Mouse (Mus musculus): ENCODE measurements around the gene Spin1.
A peak's percentile ranks its signal among the peaks of the same experiment; 100 is the strongest.

The Spin1 gene

DNA sequence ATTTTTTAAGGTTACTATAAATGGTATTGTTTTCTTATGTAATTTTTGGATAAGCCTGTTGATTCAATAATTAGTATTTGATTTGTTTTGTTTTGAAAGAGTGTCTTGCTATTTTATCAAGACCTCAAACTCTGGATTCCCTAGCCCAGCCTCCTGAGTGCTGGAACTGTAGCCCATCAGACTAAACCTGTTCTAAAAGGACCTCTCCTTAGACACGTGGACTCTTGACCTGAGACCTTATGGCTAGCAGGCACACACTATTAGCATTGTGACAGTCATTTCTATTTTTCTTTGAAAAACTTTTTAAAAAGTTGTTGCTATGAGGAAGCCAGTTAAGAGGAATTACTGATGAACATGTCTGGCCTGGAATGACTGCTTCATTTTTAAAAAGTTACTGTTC, 46.4 kb downstream of the Spin1 start:
- DNase-seq, result no peak

DNA sequence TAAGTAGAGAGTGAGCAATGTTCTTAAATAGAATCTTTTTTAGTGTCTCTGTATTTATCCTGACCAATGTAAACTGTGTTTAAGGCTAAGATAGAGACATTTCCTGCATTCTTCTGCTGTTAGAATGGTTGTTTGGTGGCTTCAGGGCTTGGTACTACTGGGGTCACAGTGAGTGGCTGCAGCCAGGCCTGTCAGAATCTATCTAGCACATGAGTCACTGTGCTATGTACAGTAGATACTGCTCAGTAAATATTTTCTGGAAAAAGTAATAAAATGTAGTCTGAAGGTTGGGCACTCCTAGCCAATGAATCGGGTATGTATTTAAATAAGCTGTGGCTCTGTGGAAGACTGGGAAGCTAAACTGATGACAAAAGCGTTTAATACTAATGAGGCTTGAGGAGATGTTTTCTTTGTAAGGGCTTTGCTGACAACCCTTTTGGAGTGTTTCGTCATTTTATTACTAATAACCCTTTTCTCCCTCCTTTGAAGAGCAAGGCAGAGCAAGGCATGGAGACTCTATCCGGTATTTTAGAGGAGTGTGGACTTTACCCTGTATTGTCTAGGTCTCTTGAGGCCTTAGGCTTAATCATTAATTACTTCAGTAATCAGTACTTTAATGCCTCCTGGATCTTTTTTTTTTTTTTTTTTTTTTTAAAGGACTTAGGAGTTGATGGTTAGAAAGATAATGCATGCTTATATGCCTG, 52.4 kb downstream of the Spin1 start:
- no peak for DNase-seq

DNA sequence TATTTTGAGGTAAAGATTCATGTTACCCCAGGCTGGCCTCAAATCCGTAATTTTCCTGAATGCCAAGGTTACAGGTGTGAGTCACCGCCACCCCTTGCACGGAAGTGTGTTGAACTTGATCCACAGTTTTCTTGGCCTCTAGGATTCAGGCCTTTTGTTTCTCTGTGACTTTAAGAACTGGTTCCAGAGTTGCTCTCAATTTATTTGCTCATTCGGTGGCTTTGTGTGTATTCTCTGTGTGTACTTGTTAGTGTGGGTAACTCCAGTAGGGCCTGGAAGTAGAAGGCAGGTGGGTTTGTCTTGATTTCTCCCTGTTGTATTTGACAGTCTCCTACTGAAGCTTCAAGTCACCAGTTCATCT, 53.0 kb downstream of the Spin1 start:
- no peak for DNase-seq

DNA sequence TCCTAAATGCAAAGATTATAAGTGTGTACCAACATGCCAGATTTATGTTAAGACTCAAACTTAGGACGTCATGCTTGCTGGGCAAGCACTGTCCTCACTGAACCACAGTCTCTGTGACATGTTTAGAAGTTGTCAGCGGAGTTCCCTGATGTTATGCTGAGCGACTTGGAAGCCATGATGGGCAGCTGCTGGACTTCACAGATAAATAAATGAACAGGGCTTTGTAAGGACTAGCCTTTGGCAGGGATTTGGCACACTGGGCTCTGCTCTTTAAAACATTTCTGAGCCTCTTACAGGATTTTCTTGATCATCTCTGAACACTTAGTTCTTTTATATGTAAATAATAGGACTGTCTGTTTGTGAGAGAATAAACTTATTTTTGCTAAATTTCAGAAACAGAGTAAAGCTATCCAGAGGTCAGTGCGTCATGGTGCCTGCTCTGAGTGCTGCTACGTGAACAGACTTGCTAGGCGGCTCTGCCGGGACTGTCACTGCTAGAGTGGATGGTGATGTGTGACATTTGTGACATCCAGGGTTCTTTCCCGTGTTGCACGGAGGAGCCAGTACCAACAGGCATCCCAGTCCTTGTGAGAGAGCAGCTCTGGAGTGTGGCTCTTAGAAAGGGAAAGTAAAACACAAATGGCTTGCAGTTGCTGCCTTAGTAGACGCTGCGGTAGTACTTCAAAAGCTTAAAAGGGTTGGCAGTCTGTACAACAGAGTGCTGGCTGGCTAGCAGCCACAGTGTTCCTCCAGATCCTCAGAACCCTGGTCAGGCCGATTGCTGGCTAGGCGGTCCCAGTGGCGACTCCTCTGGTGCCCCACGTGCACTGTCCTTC, 54.7 kb downstream of the Spin1 start:
- no peak for DNase-seq

DNA sequence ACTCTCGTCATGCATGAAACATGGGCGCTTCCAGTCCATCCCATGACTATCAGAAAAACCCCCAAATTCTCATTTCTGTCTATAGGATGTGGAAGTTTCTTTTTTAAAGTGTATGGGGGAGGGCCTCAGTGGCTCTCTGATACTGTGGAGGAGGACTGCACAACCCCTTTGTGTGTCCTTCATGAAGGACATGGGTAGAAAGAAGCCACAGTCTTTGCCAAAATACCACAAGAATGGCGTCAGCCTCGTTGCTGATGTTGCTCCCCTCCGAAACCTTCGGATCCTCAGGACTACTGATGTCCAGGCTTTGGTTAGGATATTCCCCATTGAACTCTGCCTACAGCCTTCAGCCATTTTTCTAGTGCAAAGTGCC, 55.3 kb downstream of the Spin1 start:
- no peak for DNase-seq

DNA sequence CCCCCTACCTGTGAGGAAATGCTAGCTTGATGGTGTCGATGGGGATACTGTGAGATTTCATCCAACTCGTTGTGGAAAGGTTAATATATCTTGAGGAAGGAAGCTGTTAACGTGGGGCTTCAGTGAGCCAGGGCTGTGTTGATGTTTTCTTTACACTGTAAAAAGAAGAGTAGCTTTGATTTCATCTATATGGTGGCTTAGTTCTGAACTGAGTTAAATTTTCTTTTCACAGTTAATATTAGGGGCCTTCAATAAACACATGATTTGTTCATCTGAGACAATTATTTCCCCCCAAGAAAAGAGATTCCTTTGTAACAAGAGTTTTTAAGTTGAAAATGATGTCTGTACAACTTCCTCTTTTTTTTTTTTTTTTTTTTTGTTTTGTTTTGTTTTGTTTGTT, 56.6 kb downstream of the Spin1 start:
- no peak for DNase-seq

DNA sequence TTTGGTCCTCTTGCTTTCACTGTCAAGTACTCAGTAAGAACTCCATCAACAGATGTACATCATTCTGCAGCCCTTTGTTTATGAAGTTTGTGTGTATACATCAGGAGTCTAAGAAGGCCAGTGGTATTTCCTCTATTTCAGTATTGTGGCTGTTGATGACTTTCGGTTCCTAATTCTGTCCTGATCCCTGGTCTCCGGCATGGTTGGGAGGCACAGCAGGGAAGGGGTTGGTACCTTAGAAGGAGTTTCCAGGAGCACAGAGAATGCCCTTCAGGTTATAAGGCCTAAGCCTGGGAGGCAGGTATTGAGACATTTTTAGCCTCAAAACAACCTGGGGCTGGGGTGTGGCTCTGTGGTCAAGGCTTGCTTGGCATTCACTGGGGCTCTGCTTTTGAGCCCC, 61.0 kb downstream of the Spin1 start:
- DNase-seq, result no peak

DNA sequence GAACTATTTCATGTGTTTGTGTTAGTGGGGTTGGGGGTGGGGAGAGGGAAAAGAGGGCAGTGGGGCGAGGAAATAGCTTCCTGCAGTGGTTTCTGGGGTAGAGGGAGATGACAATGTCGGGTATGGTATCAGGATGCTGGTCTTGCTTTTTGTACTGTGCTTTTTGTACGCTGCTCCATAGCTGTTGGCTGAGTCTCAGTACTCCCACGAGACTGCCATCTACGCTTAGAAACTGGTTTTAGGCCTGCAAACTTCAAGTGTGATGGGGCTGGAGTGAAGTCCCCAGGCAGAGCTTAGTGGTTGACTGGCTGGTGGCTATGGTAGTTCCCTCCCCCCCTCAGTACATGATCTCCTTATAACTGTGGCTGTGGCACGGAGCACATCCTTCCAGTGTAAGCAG, 61.6 kb downstream of the Spin1 start:
- no peak for DNase-seq

DNA sequence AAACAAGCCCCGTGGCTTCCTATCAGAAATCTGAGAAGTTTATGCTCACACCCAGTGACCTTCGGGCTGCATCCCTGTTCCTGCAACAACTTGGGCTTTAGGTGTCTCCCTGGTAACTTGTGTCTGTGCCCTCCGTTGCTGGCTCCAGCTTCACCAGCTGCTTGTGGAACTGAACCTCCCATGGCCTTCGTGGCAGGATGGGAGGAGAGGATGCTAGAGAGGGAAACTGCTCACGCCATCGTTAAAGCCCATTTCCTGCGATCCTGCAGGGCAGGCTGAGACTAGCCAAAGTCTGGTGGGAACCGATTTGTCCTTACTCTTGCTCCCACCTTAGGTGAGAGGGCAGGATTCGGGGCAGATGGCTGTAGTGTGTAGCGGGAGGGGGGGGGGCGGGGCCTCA, 66.0 kb downstream of the Spin1 start:
- no peak for DNase-seq

DNA sequence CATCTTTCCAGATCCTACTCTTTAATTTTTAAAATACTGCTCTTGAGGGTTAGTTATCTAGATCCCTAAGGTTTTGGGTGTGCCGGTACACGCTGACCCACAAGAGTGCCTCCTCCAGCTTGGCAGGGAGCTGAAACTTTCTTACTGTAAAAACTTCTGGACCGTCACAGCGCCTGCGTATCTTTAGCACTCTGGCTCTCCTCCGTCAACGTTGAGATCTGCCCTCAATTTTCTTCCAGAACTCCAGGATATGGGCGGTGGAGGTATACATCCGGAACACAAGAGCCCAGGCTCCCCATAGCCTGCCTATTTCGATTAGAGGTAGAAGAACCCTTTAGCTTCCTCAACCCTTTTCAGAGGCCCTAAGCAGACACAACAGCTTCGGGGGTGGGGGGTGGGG, 69.5 kb downstream of the Spin1 start:
- no peak for DNase-seq

DNA sequence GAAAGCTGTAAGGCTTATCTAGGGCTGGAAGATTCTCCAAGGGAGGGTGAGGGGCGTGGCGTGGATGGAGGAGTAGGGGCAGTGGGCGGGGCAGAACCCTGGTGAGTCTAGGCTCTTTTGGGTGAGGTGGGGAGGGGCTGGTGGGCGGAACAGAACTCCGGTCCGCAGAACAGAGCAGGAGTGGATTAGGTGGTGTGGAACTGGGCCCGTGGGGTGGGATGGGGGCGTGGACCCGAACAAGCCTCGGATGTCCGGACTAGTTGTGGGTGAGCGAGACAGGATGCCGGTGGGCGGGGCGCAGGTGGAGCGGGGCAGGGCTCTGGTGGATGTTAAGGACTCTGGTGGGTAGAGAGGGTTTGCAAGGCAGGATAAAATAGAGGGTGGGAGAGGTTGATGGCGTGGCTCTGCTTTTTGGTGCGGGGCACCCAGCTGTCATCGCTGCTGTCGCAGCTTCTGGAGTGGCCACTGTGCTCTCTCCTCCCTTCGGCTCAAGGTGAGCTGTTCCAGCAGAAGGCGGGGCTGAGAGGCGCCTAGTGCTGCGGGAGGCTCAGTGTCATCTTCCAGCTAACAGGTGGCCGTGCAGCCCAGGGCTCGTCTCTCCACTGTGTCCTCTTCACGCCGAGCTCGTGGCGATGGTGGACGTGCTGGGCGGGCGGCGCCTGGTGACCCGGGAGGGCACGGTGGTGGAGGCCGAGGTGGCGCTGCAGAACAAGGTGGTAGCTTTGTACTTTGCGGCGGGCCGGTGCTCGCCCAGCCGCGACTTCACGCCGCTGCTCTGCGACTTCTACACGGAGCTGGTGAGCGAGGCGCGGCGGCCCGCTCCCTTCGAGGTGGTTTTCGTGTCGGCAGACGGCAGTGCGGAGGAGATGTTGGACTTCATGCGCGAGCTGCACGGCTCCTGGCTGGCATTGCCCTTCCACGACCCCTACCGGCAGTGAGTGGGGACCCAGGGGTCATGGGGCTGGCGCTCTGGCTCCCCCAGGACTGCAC, 70.3 kb downstream of the Spin1 start, which contains the start of gene Nxnl2:
TSS of gene Nxnl2 (plus strand) at position 332 of the 990 bp plus-strand sequence.
- DNase-seq, result peak; percentile 18 to 21

DNA sequence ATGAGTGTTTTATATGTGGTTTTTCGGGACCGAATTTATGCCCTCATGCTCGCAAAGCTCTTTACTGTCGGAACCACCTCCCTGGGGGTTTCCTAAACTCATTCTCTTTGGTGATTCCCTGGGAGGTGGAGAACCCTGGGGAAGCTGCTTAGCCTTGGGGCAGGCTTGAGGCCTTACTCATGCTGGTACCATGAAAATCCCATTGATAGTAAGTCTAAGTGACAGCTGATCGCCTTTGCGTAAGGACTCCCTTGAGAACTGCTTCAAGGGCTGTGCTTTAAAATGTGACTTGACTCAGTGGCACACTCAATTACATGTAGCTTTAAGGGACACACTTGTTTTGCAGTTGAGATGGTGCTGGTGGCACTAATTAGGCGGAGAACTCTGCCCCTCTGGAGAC, 71.9 kb downstream of the Spin1 start:
- no peak for DNase-seq

DNA sequence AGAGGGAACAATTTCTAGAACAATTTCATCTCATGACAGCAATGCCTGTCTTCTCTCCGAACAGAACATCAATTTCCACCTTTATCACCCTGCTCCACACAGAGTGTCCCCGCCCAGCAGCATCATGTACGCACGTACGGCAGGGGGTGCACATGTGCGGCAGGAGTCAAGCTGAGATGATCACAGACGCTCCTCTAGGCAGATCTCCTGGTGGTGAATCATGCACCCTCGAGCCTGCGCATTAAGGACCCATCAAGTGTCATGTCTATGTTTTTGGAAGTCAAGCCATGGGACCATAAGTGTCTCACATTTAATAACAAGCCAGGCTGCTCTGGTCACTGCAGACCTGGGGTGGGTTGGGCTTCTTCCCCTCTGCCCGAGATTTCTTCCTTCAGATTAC, 78.3 kb downstream of the Spin1 start:
- DNase-seq, result no peak

DNA sequence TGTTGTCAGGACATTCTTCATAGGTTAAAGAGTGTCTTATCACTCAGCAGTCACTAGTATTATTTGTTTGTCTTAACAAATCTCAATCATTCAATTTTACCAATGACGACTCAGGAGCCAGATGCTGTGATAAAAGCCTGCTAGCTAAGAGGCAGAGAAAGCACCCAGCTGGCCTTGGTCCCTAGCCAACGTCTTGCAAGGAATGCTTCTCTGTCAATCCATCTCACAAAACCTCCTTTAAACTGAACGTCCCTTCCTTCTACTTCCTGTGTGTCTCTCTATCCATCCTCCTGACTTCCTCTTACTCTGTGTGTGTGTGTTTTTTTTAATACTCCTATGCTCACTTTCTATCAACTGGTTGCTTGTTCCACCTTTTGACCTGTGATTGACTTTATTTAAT, 78.7 kb downstream of the Spin1 start:
- no peak for DNase-seq

DNA sequence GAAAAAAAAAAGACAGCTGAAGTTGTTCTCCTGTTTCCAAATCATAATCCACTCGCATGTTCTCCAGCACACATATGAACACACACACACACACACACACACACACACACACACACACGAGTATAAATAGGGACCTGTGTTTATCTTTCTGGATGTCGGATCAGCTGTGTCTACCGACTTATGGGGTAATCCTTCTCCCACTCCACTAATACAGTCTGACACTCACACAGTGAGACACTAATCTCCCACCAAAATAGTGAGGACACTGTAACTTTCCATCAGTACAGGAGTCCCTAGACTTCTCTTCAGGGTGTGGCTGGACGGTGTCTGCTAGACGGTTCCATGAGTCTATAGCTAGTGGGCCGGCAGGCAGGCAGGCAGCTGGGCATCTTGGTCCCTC, 81.6 kb downstream of the Spin1 start:
- DNase-seq, result no peak

DNA sequence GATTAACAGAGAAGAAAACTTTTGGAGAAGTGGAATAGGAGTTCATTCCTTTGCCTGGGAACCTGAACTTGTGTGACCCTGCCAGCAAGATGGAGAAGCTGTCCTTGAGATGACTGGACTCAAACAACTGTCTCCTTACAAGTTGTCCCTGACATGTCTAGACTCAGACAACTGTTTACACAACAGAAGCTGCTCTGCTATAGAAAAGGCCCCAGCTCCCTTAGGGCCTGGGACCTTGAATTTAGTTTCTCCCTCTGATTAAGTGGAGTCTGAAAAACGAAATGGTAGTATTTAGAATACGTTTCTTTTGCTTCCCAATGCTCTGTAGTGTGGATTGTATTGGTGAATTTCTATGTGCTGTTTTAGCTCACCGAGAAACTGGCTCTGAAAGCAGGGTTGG, 84.2 kb downstream of the Spin1 start:
- DNase-seq, result no peak

DNA sequence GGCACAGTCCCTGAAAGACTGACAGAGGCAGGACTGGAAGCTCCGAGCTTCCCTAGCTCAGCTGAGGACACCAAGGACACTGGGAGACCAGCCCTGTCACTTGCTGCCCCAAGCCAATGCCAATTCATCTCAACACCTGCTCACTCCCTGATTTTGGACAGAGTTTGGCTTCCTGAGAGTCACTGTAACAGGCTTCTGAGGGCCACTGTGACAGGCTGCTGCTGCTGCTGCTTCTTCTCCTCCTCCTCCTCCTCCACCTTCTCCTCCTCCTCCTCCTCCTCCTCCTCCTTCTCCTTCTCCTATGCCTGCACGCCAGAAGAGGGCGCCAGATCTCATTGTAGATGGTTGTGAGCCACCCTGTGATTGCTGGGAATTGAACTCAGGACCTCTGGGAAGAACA, 89.7 kb downstream of the Spin1 start:
- no peak for DNase-seq

DNA sequence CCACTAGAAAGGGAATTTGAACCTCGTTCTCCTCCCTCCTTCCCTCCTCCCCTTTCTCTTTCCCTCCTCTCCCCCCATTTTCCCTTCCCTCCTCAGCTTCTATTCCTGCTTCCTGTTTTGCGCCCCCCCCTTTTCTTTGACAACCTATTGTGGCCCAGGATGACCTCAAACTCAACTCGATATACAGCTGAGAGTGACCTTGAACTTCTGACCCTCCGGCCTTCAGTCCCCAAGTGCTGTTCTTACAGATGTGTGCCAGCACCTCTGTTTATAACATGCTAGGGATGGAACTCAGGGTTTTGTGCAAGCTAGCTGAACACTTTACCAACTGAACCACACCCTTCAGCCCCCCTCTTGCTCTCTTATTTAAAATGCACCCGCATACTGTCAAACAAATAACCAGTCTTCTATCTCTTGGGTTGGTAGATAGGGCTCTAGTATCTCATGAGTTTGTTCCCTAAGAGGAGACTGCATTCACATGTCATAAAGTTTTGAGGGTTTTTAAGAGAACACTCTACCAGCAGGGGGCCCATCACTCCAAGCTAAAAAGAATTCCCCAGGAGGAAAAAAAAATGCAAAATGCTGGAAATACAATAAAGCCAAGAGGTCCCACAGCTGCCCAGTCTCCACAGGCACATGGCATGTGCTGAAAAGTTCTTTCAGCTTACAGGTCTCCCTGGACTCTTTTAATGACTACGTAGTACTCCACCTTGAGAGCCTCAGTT, 90.9 kb downstream of the Spin1 start:
- no peak for DNase-seq

DNA sequence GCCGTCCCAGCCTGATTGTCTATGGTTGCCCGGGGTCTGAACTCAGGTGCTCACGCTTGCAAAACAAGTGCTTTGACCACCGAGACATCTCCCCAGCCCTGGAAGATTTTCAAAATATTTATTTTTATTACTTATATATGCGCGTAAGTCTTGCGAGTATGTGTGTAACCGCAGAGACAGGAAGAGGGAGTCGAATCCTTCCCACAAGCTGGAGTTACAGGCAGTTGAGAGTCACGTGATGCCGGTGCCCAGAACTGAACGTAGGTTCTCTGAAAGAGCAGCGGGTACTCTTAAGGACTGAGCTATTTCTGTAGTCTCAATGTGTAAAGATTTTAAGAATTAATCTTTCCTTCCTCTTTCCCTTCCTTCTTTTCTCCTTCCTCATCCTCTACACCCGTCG, 93.2 kb downstream of the Spin1 start:
- DNase-seq, result no peak

DNA sequence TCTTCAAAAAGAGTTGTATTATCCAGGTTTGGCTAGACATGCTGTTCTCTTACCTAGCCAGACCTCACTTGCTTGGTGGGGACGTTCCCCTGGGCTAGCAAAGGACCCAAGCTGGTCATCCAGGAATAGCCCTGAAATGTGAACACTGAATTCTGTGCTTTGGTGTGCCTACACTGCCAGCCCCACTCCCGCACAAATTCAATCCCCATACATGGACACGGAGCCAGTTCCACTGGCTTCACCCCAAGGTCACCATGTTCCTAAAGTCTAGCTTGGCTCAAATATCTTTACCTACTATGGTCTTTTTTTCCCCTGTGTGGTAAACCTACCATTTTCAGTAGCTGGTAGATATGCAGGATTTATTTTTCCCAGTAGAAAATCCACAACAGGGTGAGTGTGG, 97.0 kb downstream of the Spin1 start:
- no peak for DNase-seq

DNA sequence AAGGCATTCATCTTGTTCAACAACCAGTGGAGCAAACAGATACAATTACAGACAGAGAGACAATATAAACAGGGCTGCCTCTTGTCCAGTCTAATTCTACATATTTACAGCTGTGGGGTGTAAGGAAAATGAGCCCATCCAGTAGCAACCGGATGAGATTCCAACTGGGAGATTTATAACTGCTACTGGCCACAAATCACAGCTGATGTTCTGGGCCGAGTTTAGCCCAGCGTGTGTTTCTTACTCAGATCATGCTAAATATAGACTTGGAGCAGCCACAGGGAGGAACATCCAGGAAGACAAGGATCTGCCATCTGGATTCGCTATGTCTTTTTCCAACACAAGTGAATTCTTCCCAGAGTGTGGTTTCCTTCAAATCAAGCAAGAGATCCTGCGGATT, 97.5 kb downstream of the Spin1 start:
- DNase-seq, result no peak
